Mouse (Mus musculus) liver, postnatal 0 days (tissue): ENCODE measurements around the gene Mgmt.

ENCODE experiments used
- CTCF ChIP-seq: sonication (generic); IDR thresholded peaks from 2 replicates; pipeline ENCODE4 v1.5.1; 2016; ENCODE audit warnings: antibody characterized with exemption, low read depth
- EP300 ChIP-seq: IDR thresholded peaks from 2 replicates; pipeline ENCODE4 v1.6.1; 2016; ENCODE audit warnings: antibody characterized with exemption, low read depth, mild to moderate bottlenecking

DNA sequence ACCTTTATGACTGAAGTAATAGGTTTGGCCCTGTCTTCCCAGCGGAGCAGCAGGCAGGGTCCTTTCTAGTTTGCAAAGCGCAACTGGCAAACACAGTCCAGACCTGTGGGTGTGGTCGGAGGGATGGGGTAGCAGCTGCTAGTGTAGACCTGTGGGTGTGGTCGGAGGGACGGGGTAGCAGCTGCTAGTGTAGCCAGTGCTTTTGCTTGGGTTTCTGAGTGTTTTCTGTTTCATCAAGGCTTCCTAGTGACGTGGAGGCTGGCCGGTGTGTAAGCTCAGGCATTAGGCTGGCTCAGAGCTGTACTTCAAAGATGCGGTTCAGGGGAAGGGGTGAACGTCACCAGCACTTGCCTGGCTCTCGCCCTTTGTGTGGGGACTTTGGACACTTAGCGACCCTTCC, 106.3 kb downstream of the Mgmt start:
- TF ChIP-seq CTCF: no peak
- TF ChIP-seq EP300: no peak
